Mouse (Mus musculus) liver, adult 2 months (tissue): ENCODE data around the gene Sorl1.

ENCODE experiments used
- CTCF ChIP-seq: fragments of 200-500 bp; IDR thresholded peaks from 2 replicates; pipeline ENCODE4 v1.5.1; 2011; ENCODE audit warnings: low read depth, low read length, control low read depth
- POLR2A ChIP-seq: fragments of 200-500 bp; IDR thresholded peaks from 2 replicates; pipeline ENCODE4 v1.6.1; 2011; ENCODE audit warnings: low read length, control low read depth; ENCODE audit not compliant: insufficient read depth; ENCODE audit errors: extremely low read depth

DNA sequence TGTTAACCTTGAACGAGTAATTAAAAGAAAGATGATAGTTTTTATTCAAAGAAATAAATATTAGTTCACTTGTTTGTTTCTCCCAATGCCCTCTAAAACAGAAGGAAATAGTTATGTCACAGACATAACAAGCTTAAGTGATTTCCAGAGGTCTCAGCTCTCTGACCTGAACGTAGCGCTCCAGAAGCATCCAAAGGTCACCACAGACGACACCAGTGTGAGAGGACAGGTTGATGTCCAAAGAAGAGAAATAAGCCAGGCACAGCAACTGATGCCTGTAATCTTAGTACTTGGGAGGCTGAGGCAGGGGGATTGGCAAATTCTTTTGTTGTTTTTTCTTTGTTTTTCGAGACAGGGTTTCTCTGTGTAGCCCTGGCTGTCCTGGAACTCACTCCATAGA, 67.5 kb downstream of the Sorl1 start:
- no peak for TF ChIP-seq CTCF
- TF ChIP-seq POLR2A = no peak
